In genomic region chr9:118341401-118341800, GRCm38 (mm10) we compare ENCODE assay signal across 8 mouse cellular contexts.
DNase-seq lines count a peak whose midpoint lies in the region; ATAC-seq lines count a peak whose summit lies in the region.

No protein-coding gene starts in this region.

- peak overlapping the region; percentile 59 for H3K4me2 ChIP-seq in kidney, embryonic 15.5 days
- H3K4me2 ChIP-seq in intestine, embryonic 14.5 days (ENCODE audit: low read length): peak overlapping the region; percentile 42
- H3K4me2 ChIP-seq in neural tube, embryonic 14.5 days (ENCODE audit: low read depth, low read length): peak overlapping the region; percentile 46

- no peak overlapping the region for H3K9ac ChIP-seq in kidney, embryonic 15.5 days
- no peak overlapping the region for H3K9ac ChIP-seq in intestine, embryonic 14.5 days (ENCODE audit: low read length)
- H3K9ac ChIP-seq in neural tube, embryonic 14.5 days (replicated peaks; ENCODE audit: low read depth, low read length): 0 out of 2 replicates have a peak overlapping the region, but pooled peaks have one; percentile 21

- DNase-seq in kidney, adult 18-20 months: no peak
- peak; percentile 27 to 38 for DNase-seq in cerebellum, postnatal 36 days
- DNase-seq in intestine, embryonic 14.5 days (ENCODE audit: low spot score): no peak
- no peak for DNase-seq in urinary bladder, postnatal 14 days (ENCODE audit: low spot score)
- DNase-seq in thymus, postnatal 10 days (ENCODE audit: low spot score in 2 of 2): no peak
- no peak for DNase-seq in ovary, postnatal 36 days (ENCODE audit: low spot score)

- WGBS in kidney, embryonic 15.5 days: 42% methylated on average over 12 of the region's 12 CpGs
- 41% methylated on average over 12 of the region's 12 CpGs for WGBS in intestine, embryonic 14.5 days
- 45% methylated on average over 12 of the region's 12 CpGs for WGBS in neural tube, embryonic 14.5 days

- H3K27me3 ChIP-seq in kidney, embryonic 15.5 days: peaks cover 3% of the 10 kb centered on the region; the same call in 1 of the 2 replicates
- no peaks in the 10 kb centered on the region for H3K27me3 ChIP-seq in intestine, embryonic 14.5 days (replicated peaks; ENCODE audit: control insufficient read depth, insufficient read depth, low read length)
- no peaks in the 10 kb centered on the region for H3K27me3 ChIP-seq in neural tube, embryonic 14.5 days (ENCODE audit: control insufficient read depth, insufficient read depth, low read length)

- no peaks in the 10 kb centered on the region for H3K9me3 ChIP-seq in kidney, embryonic 15.5 days (replicated peaks)
- no peaks in the 10 kb centered on the region for H3K9me3 ChIP-seq in intestine, embryonic 14.5 days (ENCODE audit: control insufficient read depth, low read length)
- no peaks in the 10 kb centered on the region for H3K9me3 ChIP-seq in neural tube, embryonic 14.5 days (ENCODE audit: control insufficient read depth, low read length)

- ATAC-seq in kidney, embryonic 15.5 days (replicated peaks; ENCODE audit: low FRiP score): no peak
- ATAC-seq in intestine, embryonic 14.5 days (replicated peaks; ENCODE audit: low FRiP score, low TSS enrichment, low read depth): no peak
- no peak for ATAC-seq in neural tube, embryonic 14.5 days (ENCODE audit: low read depth)

- no peaks in the 10 kb centered on the region for H3K4me1 ChIP-seq in kidney, embryonic 15.5 days
- H3K4me1 ChIP-seq in intestine, embryonic 14.5 days (replicated peaks; ENCODE audit: control insufficient read depth, insufficient read depth, low read length): no peaks in the 10 kb centered on the region
- H3K4me1 ChIP-seq in neural tube, embryonic 14.5 days (ENCODE audit: control insufficient read depth, insufficient read depth, low read length): no peaks in the 10 kb centered on the region

- peak overlapping the region; percentile 31 for H3K4me3 ChIP-seq in kidney, embryonic 15.5 days (replicated peaks)
- H3K4me3 ChIP-seq in intestine, embryonic 14.5 days (ENCODE audit: low read depth, low read length): peak overlapping the region; percentile 20; the same call in 1 of the 2 replicates
- H3K4me3 ChIP-seq in neural tube, embryonic 14.5 days (ENCODE audit: low read depth, low read length): peak overlapping the region; percentile 17; the same call in 1 of the 2 replicates

- no peaks in the 10 kb centered on the region for H3K36me3 ChIP-seq in kidney, embryonic 15.5 days
- H3K36me3 ChIP-seq in intestine, embryonic 14.5 days (ENCODE audit: control insufficient read depth, insufficient read depth, low read length): no peaks in the 10 kb centered on the region
- H3K36me3 ChIP-seq in neural tube, embryonic 14.5 days (ENCODE audit: control insufficient read depth, insufficient read depth, low read length): no peaks in the 10 kb centered on the region

- H3K27ac ChIP-seq in kidney, embryonic 15.5 days: no peak overlapping the region
- no peak overlapping the region for H3K27ac ChIP-seq in intestine, embryonic 14.5 days (ENCODE audit: low read depth)
- no peak overlapping the region for H3K27ac ChIP-seq in neural tube, embryonic 14.5 days (ENCODE audit: low read depth, low read length)

Comparison
In these comparisons a context has a peak if more than half of its experiments do, and no peak if none do; other contexts are left out.
1. DNase-seq: peak in cerebellum, postnatal 36 days (2 of 2); none in kidney, adult 18-20 months (single experiment), intestine, embryonic 14.5 days (single experiment), urinary bladder, postnatal 14 days (single experiment), thymus, postnatal 10 days (0 of 2) and ovary, postnatal 36 days (single experiment).
2. Peak in every context shown above with its lines, with median percentiles within 50 percentile points of each other: H3K4me2 ChIP-seq and H3K4me3 ChIP-seq.